Comparison of ENCODE assay signal across 10 mouse cellular contexts in the genomic region with DNA sequence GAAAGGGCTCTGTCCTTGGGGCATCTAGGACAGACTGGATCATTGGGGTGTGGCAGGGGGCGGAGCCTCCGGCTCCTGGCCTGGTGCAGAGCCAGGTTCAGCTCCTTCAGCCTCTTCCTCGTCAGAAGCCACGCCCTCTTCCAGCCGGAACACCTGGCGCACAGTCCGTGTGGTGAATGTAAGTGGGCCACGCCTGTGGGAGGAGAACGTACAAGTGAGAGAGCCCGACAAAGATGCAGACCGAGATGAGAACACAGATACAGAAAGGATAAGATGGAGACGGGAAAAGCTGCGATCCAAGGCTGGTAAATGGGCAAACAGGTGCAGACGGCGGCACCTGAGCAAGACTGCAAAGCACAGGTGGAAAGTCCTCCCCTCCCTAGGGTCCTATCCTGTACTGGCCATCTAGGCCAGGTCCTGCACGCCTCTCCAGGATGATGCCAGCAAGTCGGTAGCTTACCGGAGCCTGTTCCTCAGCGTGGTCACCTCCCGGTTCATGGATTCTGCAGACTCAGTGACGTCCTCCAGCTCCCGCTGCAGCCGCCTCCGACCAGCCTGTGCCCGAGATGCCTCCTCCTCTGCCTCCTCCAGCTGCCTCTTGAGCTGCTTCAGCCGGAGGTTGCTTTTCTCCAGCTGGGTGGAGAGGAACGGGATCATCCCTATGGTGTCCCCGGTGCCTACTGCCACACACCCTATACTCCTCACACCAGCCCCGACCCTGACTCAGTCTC. TPM values are rescaled to one million over a fixed set of nuclear protein-coding genes. Genes with fewer than 3 reads are reported as not detected.
A peak's percentile ranks its signal among the peaks of the same experiment; 100 is the strongest.
DNase-seq lines count a peak whose midpoint lies in the region; ATAC-seq and TF ChIP-seq lines count a peak whose summit lies in the region.
"Had no signal": no experiment of that assay in that cellular context is flagged by ENCODE, and none has a peak within 500 bp of the region (broad histone marks: within the 10 kb centered on the region; RNA-seq: fewer than 3 reads in every experiment).

No protein-coding gene starts in this region.

- peak overlapping the region; percentile 38; the same call in 1 of the 2 replicates for H3K9ac ChIP-seq in hindbrain, postnatal 0 days (replicated peaks; ENCODE audit: low read length)
- H3K9ac ChIP-seq: midbrain, embryonic 12.5 days had no signal

- no peak for TF ChIP-seq POLR2A in kidney, adult 2 months (IDR thresholded peaks at IDR 0.05; ENCODE audit: low read depth, low read length)

- no peaks in the 10 kb centered on the region for H3K4me1 ChIP-seq in kidney, adult 2 months (ENCODE audit: control insufficient read depth, insufficient read depth, low read length)
- H3K4me1 ChIP-seq in hindbrain, postnatal 0 days (ENCODE audit: insufficient read depth, low read length) = peaks cover 11% of the 10 kb centered on the region

- peak; percentile 22; the same call in 1 of the 2 replicates for ATAC-seq in hindbrain, postnatal 0 days

- H3K4me3 ChIP-seq in kidney, adult 2 months (ENCODE audit: insufficient read depth, low read depth, low read length) = no peak overlapping the region
- peak overlapping the region; percentile 16 for H3K4me3 ChIP-seq in hindbrain, postnatal 0 days (ENCODE audit: low read length)
- H3K4me3 ChIP-seq: midbrain, embryonic 12.5 days had no signal

- 7% methylated on average over 29 of the region's 29 CpGs for WGBS in kidney, adult 2 months
- 8% methylated on average over 29 of the region's 29 CpGs for WGBS in hindbrain, postnatal 0 days

- no peaks in the 10 kb centered on the region for H3K36me3 ChIP-seq in kidney, adult 2 months (ENCODE audit: control insufficient read depth, insufficient read depth, low read length)
- no peaks in the 10 kb centered on the region for H3K36me3 ChIP-seq in hindbrain, postnatal 0 days (ENCODE audit: insufficient read depth, low read length)
- H3K36me3 ChIP-seq: G1E; midbrain, embryonic 12.5 days had no signal

- H3K27ac ChIP-seq in kidney, adult 2 months (ENCODE audit: insufficient read depth, low read depth, low read length) = no peak overlapping the region
- peak overlapping the region; percentile 48; the same call in 1 of the 2 replicates for H3K27ac ChIP-seq in hindbrain, postnatal 0 days
- H3K27ac ChIP-seq: midbrain, embryonic 12.5 days had no signal

- H3K27me3 ChIP-seq in kidney, adult 2 months (replicated peaks; ENCODE audit: control insufficient read depth, insufficient read depth, low read length) = no peaks in the 10 kb centered on the region
- H3K27me3 ChIP-seq in hindbrain, postnatal 0 days (ENCODE audit: insufficient read depth, low read length) = peaks cover 4% of the 10 kb centered on the region; the same call in 1 of the 2 replicates

- DNase-seq in kidney, adult 2 months = peak; percentile 58
- no peak for DNase-seq in kidney, postnatal 10 days
- DNase-seq in ZHBTc4 (ENCODE audit: low read depth, low spot score) = peak; percentile 89
- peak; percentile 30 for DNase-seq in hindbrain, postnatal 0 days (ENCODE audit: low spot score)
- peak; percentile 68 to 82 for DNase-seq in lung, postnatal 4 days
- no peak for DNase-seq in adrenal gland, postnatal 25 days
- no peak for DNase-seq in adrenal gland, adult 18-20 months (ENCODE audit: low spot score in 2 of 2)
- DNase-seq in thymus, postnatal 14 days = no peak

- peak overlapping the region; percentile 41 for H3K4me2 ChIP-seq in hindbrain, postnatal 0 days (ENCODE audit: low read depth, low read length)
- H3K4me2 ChIP-seq: midbrain, embryonic 12.5 days had no signal

- H3K9me3 ChIP-seq in hindbrain, postnatal 0 days (ENCODE audit: low read length) = no peaks in the 10 kb centered on the region
- H3K9me3 ChIP-seq: G1E had no signal

- TF ChIP-seq CTCF in kidney, adult 2 months (conservative IDR thresholded peaks at IDR 0.05; ENCODE audit: insufficient read depth, insufficient read length, low read depth, low read length) = no peak
- TF ChIP-seq CTCF in hindbrain, postnatal 0 days (IDR thresholded peaks at IDR 0.05; ENCODE audit: low read depth) = no peak

RNA-seq across cellular contexts. Expression of gene Kcnc3, which starts 15.9 kb away (rescaled TPM):
- polyA plus RNA-seq in kidney, adult 2 months (2012; rRNA removed) = 19.1 and 20.6 TPM in 2 replicates
- 24.7 and 37.0 TPM in 2 replicates for total RNA-seq in hindbrain, postnatal 0 days (2014; rRNA removed)
- 8.0 and 8.2 TPM in 2 replicates for polyA plus RNA-seq in hindbrain, postnatal 0 days (2015; fragmentation: Nextera tagmentation; extraction: Ambion mirVana)
- 5.9 and 6.0 TPM in 2 replicates for total RNA-seq in adrenal gland, postnatal 25 days (2021)
- 1 to 10 TPM; 4.0 to 5.6 TPM for total RNA-seq in adrenal gland, adult 18-20 months (2021)
- polyA plus RNA-seq: G1E had no signal

RNA-seq across cellular contexts. Expression of gene Napsa, which starts 34.2 kb away (rescaled TPM):
- polyA plus RNA-seq in kidney, adult 2 months (2012; rRNA removed) = 4,402 and 6,941 TPM in 2 replicates
- 0.90 TPM in 1 of 2 replicates, not detected in the other for total RNA-seq in hindbrain, postnatal 0 days (2014; rRNA removed)
- polyA plus RNA-seq in hindbrain, postnatal 0 days (2015; fragmentation: Nextera tagmentation; extraction: Ambion mirVana) = 0.26 and 0.69 TPM in 2 replicates
- total RNA-seq in adrenal gland, postnatal 25 days (2021) = 0.88 TPM in 1 of 2 replicates, not detected in the other
- 1 to 10 TPM; 1.3 to 1.6 TPM for total RNA-seq in adrenal gland, adult 18-20 months (2021)

RNA-seq across cellular contexts. Expression of gene Nr1h2, which starts 52.6 kb away (rescaled TPM):
- polyA plus RNA-seq in kidney, adult 2 months (2012; rRNA removed) = 136 and 159 TPM in 2 replicates
- total RNA-seq in hindbrain, postnatal 0 days (2014; rRNA removed) = 71.2 and 76.4 TPM in 2 replicates
- polyA plus RNA-seq in hindbrain, postnatal 0 days (2015; fragmentation: Nextera tagmentation; extraction: Ambion mirVana) = 50.5 and 57.6 TPM in 2 replicates
- total RNA-seq in adrenal gland, postnatal 25 days (2021) = 133 and 140 TPM in 2 replicates
- total RNA-seq in adrenal gland, adult 18-20 months (2021) = 100 to 1,000 TPM; 108 to 128 TPM

RNA-seq across cellular contexts. Expression of gene Pold1, which starts 57.7 kb away (rescaled TPM):
- 12.7 and 14.2 TPM in 2 replicates for polyA plus RNA-seq in kidney, adult 2 months (2012; rRNA removed)
- 26.3 and 30.0 TPM in 2 replicates for total RNA-seq in hindbrain, postnatal 0 days (2014; rRNA removed)
- polyA plus RNA-seq in hindbrain, postnatal 0 days (2015; fragmentation: Nextera tagmentation; extraction: Ambion mirVana) = 17.6 and 18.7 TPM in 2 replicates
- total RNA-seq in adrenal gland, postnatal 25 days (2021) = 14.2 and 22.6 TPM in 2 replicates
- total RNA-seq in adrenal gland, adult 18-20 months (2021) = 1 to 10 TPM; 8.3 to 9.4 TPM

Comparison
In these comparisons a context has a peak if more than half of its experiments do, and no peak if none do; other contexts are left out.
1. DNase-seq: peak in kidney, adult 2 months (single experiment), ZHBTc4 (single experiment), hindbrain, postnatal 0 days (single experiment) and lung, postnatal 4 days (2 of 2); none in kidney, postnatal 10 days (single experiment), adrenal gland, postnatal 25 days (single experiment), adrenal gland, adult 18-20 months (0 of 2) and thymus, postnatal 14 days (single experiment).